ENCODE assay signal across 7 mouse cellular contexts in genomic region chr13:74535418-74535817, GRCm38 (mm10). TPM values are rescaled to one million over a fixed set of nuclear protein-coding genes. Genes with fewer than 3 reads are reported as not detected.
DNase-seq lines count a peak whose midpoint lies in the region; ATAC-seq and TF ChIP-seq lines count a peak whose summit lies in the region.
"Not testable (repeated sequence)": the region's sequence is repeated elsewhere in the genome, so short reads cannot be mapped to it uniquely, and the experiment has no call there.

No protein-coding gene starts in this region.

- not testable (repeated sequence) for TF ChIP-seq POLR2A in CH12.LX (IDR thresholded peaks at IDR 0.05; ENCODE audit: low read depth, low read length); liver, adult 2 months (IDR thresholded peaks at IDR 0.05; ENCODE audit: extremely low read depth, insufficient read depth, low read length)

- not testable (repeated sequence) for H3K27me3 ChIP-seq in CH12.LX (replicated peaks); liver, adult 2 months (ENCODE audit: control insufficient read depth, insufficient read depth, low read length); midbrain, embryonic 11.5 days (ENCODE audit: control insufficient read depth, insufficient read depth, low read length)

- not testable (repeated sequence) for H3K9me3 ChIP-seq in CH12.LX (replicated peaks; ENCODE audit: low read length); midbrain, embryonic 11.5 days (ENCODE audit: control insufficient read depth, low read length)

- TF ChIP-seq EP300 in CH12.LX (IDR thresholded peaks at IDR 0.05; ENCODE audit: low read length) = not testable (repeated sequence)

- H3K4me2 ChIP-seq in CH12.LX (ENCODE audit: insufficient read depth, low read depth, poor library complexity, severe bottlenecking) = 0 out of 2 replicates have a peak overlapping the region, but pooled peaks have one; percentile 17
- not testable (repeated sequence) for H3K4me2 ChIP-seq in midbrain, embryonic 11.5 days

- not testable (repeated sequence) for DNase-seq in CH12.LX (ENCODE audit: extremely low read depth); midbrain, embryonic 11.5 days (ENCODE audit: low spot score, missing footprints)
- DNase-seq in liver, adult 2 months (ENCODE audit: extremely low read depth, low read depth, low spot score) = peak; percentile 65

- H3K36me3 ChIP-seq in CH12.LX (replicated peaks in 1 of 2; ENCODE audit: control insufficient read depth in 1 of 2, insufficient read depth in 1 of 2, low read length in 1 of 2); liver, adult 2 months (ENCODE audit: control insufficient read depth, insufficient read depth, low read length); midbrain, embryonic 11.5 days (ENCODE audit: control insufficient read depth, insufficient read depth, low read length): not testable (repeated sequence)

- peak; percentile 71 for ATAC-seq in common myeloid progenitor, adult 5-6 weeks (replicated peaks; ENCODE audit: low read depth, poor library complexity, severe bottlenecking)
- peak; percentile 64 for ATAC-seq in granulocyte monocyte progenitor cell, adult 5-6 weeks (replicated peaks; ENCODE audit: poor library complexity, severe bottlenecking)
- peak; percentile 41; the same call in 1 of the 2 replicates for ATAC-seq in megakaryocyte, adult 5-6 weeks (ENCODE audit: poor library complexity, severe bottlenecking)
- peak; percentile 50; the same call in 1 of the 2 replicates for ATAC-seq in megakaryocyte progenitor cell, adult 5-6 weeks (replicated peaks; ENCODE audit: poor library complexity)
- 0 out of 2 replicates have a peak, but pooled peaks have one; percentile 30 for ATAC-seq in midbrain, embryonic 11.5 days (ENCODE audit: low FRiP score)

- TF ChIP-seq RAD21 in CH12.LX (IDR thresholded peaks at IDR 0.05; ENCODE audit: low read depth, low read length) = not testable (repeated sequence)

- in situ Hi-C loops in CH12.LX (cut with MboI; ENCODE audit: low pct_ligation_motif_present, low pct_unique_long_range_greater_than_20kb, low sequenced_read_pairs) = not testable (repeated sequence)

- H3K4me3 ChIP-seq in CH12.LX (replicated peaks in 1 of 3; ENCODE audit: low read depth in 2 of 3, low read length in 2 of 3, poor library complexity in 1 of 3); liver, adult 2 months (ENCODE audit: insufficient read depth, low read depth, low read length); midbrain, embryonic 11.5 days (ENCODE audit: low read depth, low read length): not testable (repeated sequence)

- WGBS in liver, adult 2 months = 81% methylated on average over 3 of the region's 3 CpGs
- 91% methylated on average over 3 of the region's 3 CpGs for WGBS in midbrain, embryonic 11.5 days

- not testable (repeated sequence) for TF ChIP-seq CTCF in CH12.LX (conservative IDR thresholded peaks at IDR 0.05 in 1 of 2, IDR thresholded peaks at IDR 0.05 in 1 of 2; ENCODE audit: low read depth in 2 of 2, low read length in 2 of 2); liver, adult 2 months (IDR thresholded peaks at IDR 0.05; ENCODE audit: low read depth, low read length)

- not testable (repeated sequence) for H3K9ac ChIP-seq in CH12.LX (ENCODE audit: insufficient read depth, low read depth); liver, adult 2 months (ENCODE audit: low read depth, low read length); midbrain, embryonic 11.5 days (ENCODE audit: low read length)

- dilution Hi-C loops in CH12.LX (cut with MboI; ENCODE audit: extremely low pct_ligation_motif_present, extremely low pct_unique_long_range_greater_than_20kb, low sequenced_read_pairs) = not testable (repeated sequence)

- H3K27ac ChIP-seq in CH12.LX (ENCODE audit: insufficient read depth, low read depth); liver, adult 2 months (replicated peaks; ENCODE audit: insufficient read depth, low read depth, low read length); midbrain, embryonic 11.5 days (ENCODE audit: low read depth, low read length): not testable (repeated sequence)

- H3K4me1 ChIP-seq in CH12.LX (ENCODE audit: control insufficient read depth in 1 of 2, insufficient read depth in 2 of 2); liver, adult 2 months (ENCODE audit: control insufficient read depth, insufficient read depth, low read length); midbrain, embryonic 11.5 days (ENCODE audit: control insufficient read depth, insufficient read depth, low read length): not testable (repeated sequence)

- H3K79me2 ChIP-seq in CH12.LX (replicated peaks; ENCODE audit: control insufficient read depth, extremely low read depth, insufficient read depth, poor library complexity, severe bottlenecking); liver, adult 2 months (ENCODE audit: control insufficient read depth, insufficient read depth, low read length): not testable (repeated sequence)

RNA-seq across cellular contexts. Expression of gene Zfp825, which starts 41.6 kb away (rescaled TPM):
- total RNA-seq in CH12.LX (2012; rRNA removed) (7.4 and 9.0 TPM in 2 replicates), CH12.LX (2014; rRNA removed) (22.5 and 30.6 TPM in 2 replicates)
- polyA plus RNA-seq in CH12.LX (2012; ENCODE audit: insufficient read length, low read depth) = 10.3 and 10.9 TPM in 2 replicates
- total RNA-seq in common myeloid progenitor, adult 5-6 weeks (2017) = 8.6 and 19.7 TPM in 2 replicates
- 10.4 and 13.9 TPM in 2 replicates for total RNA-seq in granulocyte monocyte progenitor cell, adult 5-6 weeks (2014; fragmentation: Nextera tagmentation)
- total RNA-seq in granulocyte monocyte progenitor cell, adult 5-6 weeks (2017) = 13.1 and 13.7 TPM in 2 replicates
- 11.8 and 19.3 TPM in 2 replicates for total RNA-seq in liver, adult 2 months (2014; rRNA removed)
- polyA plus RNA-seq in liver, adult 2 months (2012; rRNA removed) = 2.2 and 2.8 TPM in 2 replicates
- 21.2 and 28.7 TPM in 2 replicates for total RNA-seq in megakaryocyte, adult 5-6 weeks (2015)
- total RNA-seq in megakaryocyte, adult 5-6 weeks (2017) = 8.4 and 12.4 TPM in 2 replicates
- 20.5 and 23.0 TPM in 2 replicates for total RNA-seq in megakaryocyte progenitor cell, adult 5-6 weeks (2015)
- 7.1 and 8.2 TPM in 2 replicates for total RNA-seq in megakaryocyte progenitor cell, adult 5-6 weeks (2017)
- 22.8 and 23.7 TPM in 2 replicates for polyA plus RNA-seq in midbrain, embryonic 11.5 days (2014; fragmentation: Nextera tagmentation; extraction: Ambion mirVana)
